ENCODE assay signal across 17 mouse cellular contexts in the genomic region with DNA sequence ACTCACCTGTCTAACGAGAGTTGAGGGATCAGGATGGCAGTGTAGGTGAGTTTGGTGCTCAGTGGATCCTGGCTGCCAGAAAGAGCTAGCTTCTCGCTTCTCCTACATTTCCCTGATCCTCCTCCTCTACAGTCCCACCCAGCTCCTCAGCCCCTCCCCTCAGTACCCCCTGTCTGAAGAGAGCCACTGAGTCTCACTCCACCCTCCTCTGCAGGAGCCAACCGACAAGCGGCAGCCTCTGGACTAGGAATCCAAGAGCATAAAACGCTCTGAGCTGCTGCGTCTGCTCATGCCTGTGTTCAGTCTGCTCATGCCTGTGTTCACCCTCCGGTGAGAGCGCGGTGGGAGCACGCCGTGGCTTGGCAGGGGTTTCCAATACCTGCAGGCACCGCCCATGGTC. TPM values are rescaled to one million over a fixed set of nuclear protein-coding genes. Genes with fewer than 3 reads are reported as not detected.
A peak's percentile ranks its signal among the peaks of the same experiment; 100 is the strongest.
DNase-seq lines count a peak whose midpoint lies in the region; ATAC-seq lines count a peak whose summit lies in the region.
"Had no signal": no experiment of that assay in that cellular context is flagged by ENCODE, and none has a peak within 500 bp of the region (broad histone marks: within the 10 kb centered on the region; RNA-seq: fewer than 3 reads in every experiment).

A gene (plus strand): TSS at position 335 of the 400 bp plus-strand sequence.

- no peaks in the 10 kb centered on the region for H3K36me3 ChIP-seq in heart, embryonic 11.5 days (ENCODE audit: control insufficient read depth, insufficient read depth, low read length)
- H3K36me3 ChIP-seq in kidney, embryonic 16.5 days (ENCODE audit: insufficient read depth, low read length): no peaks in the 10 kb centered on the region
- H3K36me3 ChIP-seq in limb, embryonic 15.5 days: no peaks in the 10 kb centered on the region
- H3K36me3 ChIP-seq: hindbrain, embryonic 12.5 days had no signal

- WGBS in heart, embryonic 11.5 days (ENCODE audit: insufficient replicate concordance): 23% methylated on average over 12 of the region's 12 CpGs
- 21% methylated on average over 12 of the region's 12 CpGs for WGBS in kidney, embryonic 16.5 days
- WGBS in limb, embryonic 15.5 days: 17% methylated on average over 12 of the region's 12 CpGs

- H3K4me3 ChIP-seq in heart, embryonic 11.5 days (ENCODE audit: low read depth, low read length): no peak within 1 kb of the TSS
- no peak within 1 kb of the TSS for H3K4me3 ChIP-seq in kidney, embryonic 16.5 days (ENCODE audit: low read length)
- no peak within 1 kb of the TSS for H3K4me3 ChIP-seq in limb, embryonic 15.5 days
- H3K4me3 ChIP-seq: hindbrain, embryonic 12.5 days; megakaryocyte, embryonic 14.5 days had no signal

- ATAC-seq in heart, embryonic 11.5 days (replicated peaks; ENCODE audit: insufficient number of reproducible peaks, low FRiP score, low TSS enrichment): no peak
- no peak for ATAC-seq in kidney, embryonic 16.5 days (ENCODE audit: low FRiP score, low TSS enrichment)
- 0 out of 2 replicates have a peak, but pooled peaks have one; percentile 55 for ATAC-seq in limb, embryonic 15.5 days (ENCODE audit: insufficient number of reproducible peaks, low FRiP score, low TSS enrichment, low read depth)

- no peaks in the 10 kb centered on the region for H3K9me3 ChIP-seq in heart, embryonic 11.5 days (replicated peaks; ENCODE audit: control insufficient read depth, low read length)
- H3K9me3 ChIP-seq in kidney, embryonic 16.5 days (ENCODE audit: low read length): no peaks in the 10 kb centered on the region
- H3K9me3 ChIP-seq in limb, embryonic 15.5 days: no peaks in the 10 kb centered on the region
- H3K9me3 ChIP-seq: hindbrain, embryonic 12.5 days; megakaryocyte, embryonic 14.5 days had no signal

- H3K27me3 ChIP-seq in heart, embryonic 11.5 days (ENCODE audit: control insufficient read depth, insufficient read depth, low read length): peaks cover 17% of the 10 kb centered on the region
- H3K27me3 ChIP-seq in kidney, embryonic 16.5 days (ENCODE audit: insufficient read depth, low read length): peaks cover 7% of the 10 kb centered on the region; the same call in 1 of the 2 replicates
- H3K27me3 ChIP-seq in limb, embryonic 15.5 days: no peaks in the 10 kb centered on the region; the same call in none of the 2 replicates

- peak within 1 kb of the TSS; percentile 36 for H3K4me2 ChIP-seq in heart, embryonic 11.5 days
- peak within 1 kb of the TSS; percentile 24 for H3K4me2 ChIP-seq in kidney, embryonic 16.5 days (replicated peaks; ENCODE audit: low read depth, low read length)
- H3K4me2 ChIP-seq in limb, embryonic 15.5 days: peak within 1 kb of the TSS; percentile 10; the same call in 1 of the 2 replicates
- H3K4me2 ChIP-seq: hindbrain, embryonic 12.5 days had no signal

- peak within 1 kb of the TSS; percentile 49; the same call in 1 of the 2 replicates for H3K9ac ChIP-seq in heart, embryonic 11.5 days (ENCODE audit: low read depth, low read length)
- no peak within 1 kb of the TSS for H3K9ac ChIP-seq in kidney, embryonic 16.5 days (replicated peaks; ENCODE audit: low read length)
- no peak within 1 kb of the TSS for H3K9ac ChIP-seq in limb, embryonic 15.5 days
- H3K9ac ChIP-seq: hindbrain, embryonic 12.5 days had no signal

- H3K4me1 ChIP-seq in heart, embryonic 11.5 days (ENCODE audit: control insufficient read depth, insufficient read depth, low read length): no peaks in the 10 kb centered on the region
- H3K4me1 ChIP-seq in kidney, embryonic 16.5 days (ENCODE audit: insufficient read depth, low read length): no peaks in the 10 kb centered on the region
- H3K4me1 ChIP-seq in limb, embryonic 15.5 days: peaks cover 4% of the 10 kb centered on the region; the same call in 1 of the 2 replicates
- H3K4me1 ChIP-seq: hindbrain, embryonic 12.5 days; megakaryocyte, embryonic 14.5 days had no signal

- no peak for DNase-seq in heart, adult 9 months (ENCODE audit: low spot score in 2 of 2)
- no peak for DNase-seq in kidney, adult 8-10 months
- peak; percentile 48 for DNase-seq in R1 (ENCODE audit: low read depth, low spot score)
- no peak for DNase-seq in thymus, postnatal 36 days
- DNase-seq: cerebellum, adult 11 months; gastrocnemius, postnatal 36 days; kidney, postnatal 36 days; layer of hippocampus, postnatal 36 days had no signal

- no peak within 1 kb of the TSS for H3K27ac ChIP-seq in heart, embryonic 11.5 days (ENCODE audit: low read depth, low read length)
- H3K27ac ChIP-seq in kidney, embryonic 16.5 days (ENCODE audit: low read length): no peak within 1 kb of the TSS
- no peak within 1 kb of the TSS for H3K27ac ChIP-seq in limb, embryonic 15.5 days
- H3K27ac ChIP-seq: hindbrain, embryonic 12.5 days had no signal

RNA-seq across cellular contexts. Expression of the gene that starts here (rescaled TPM):
- not detected in 2 replicates for polyA plus RNA-seq in heart, embryonic 11.5 days (2014; fragmentation: Nextera tagmentation; extraction: Ambion mirVana)
- polyA plus RNA-seq in kidney, embryonic 16.5 days (2015; fragmentation: Nextera tagmentation; extraction: Ambion mirVana): not detected in 2 replicates
- polyA plus RNA-seq in limb, embryonic 15.5 days (2015; fragmentation: Nextera tagmentation; extraction: Ambion mirVana): not detected in 2 replicates
- polyA plus RNA-seq: C2C12; hindbrain, embryonic 12.5 days; liver, adult 2 months; lung, embryonic 16.5 days; neural tube, embryonic 14.5 days had no signal

Comparison
In these comparisons a context has a peak if more than half of its experiments do, and no peak if none do; other contexts are left out.
1. Peak in ATAC-seq and H3K4me2 ChIP-seq in limb, embryonic 15.5 days; RNA of the gene not detected or under 1 TPM.